Mouse (Mus musculus) myocyte (in vitro differentiated cells): Measurements from ENCODE around the gene Sox5.

Experiments used
- E2F4 ChIP-seq: IDR thresholded peaks from one replicate; pipeline ENCODE4 v1.6.1; 2011; ENCODE audit warnings: mild to moderate bottlenecking, control low read depth, moderate library complexity; ENCODE audit not compliant: insufficient read depth
- MAX ChIP-seq: IDR thresholded peaks from one replicate; pipeline ENCODE4 v1.6.1; 2011; ENCODE audit warnings: low read depth, mild to moderate bottlenecking, control low read depth
- MYOD1 ChIP-seq, 3 experiments: IDR thresholded peaks; one replicate each; pipeline ENCODE4 v1.6.1; 2011; ENCODE audit warnings: control low read depth in 2 of 3, low read depth in 2 of 3, mild to moderate bottlenecking in 2 of 3, moderate library complexity in 1 of 3; ENCODE audit not compliant: insufficient read length in 2 of 3, control insufficient read depth in 1 of 3
- MYOG ChIP-seq, 3 experiments: IDR thresholded peaks; one replicate each; pipeline ENCODE4 v1.6.1; 2011; ENCODE audit warnings: control low read depth in 2 of 3, low read depth in 2 of 3, mild to moderate bottlenecking in 2 of 3; ENCODE audit not compliant: insufficient read length in 2 of 3, control insufficient read depth in 1 of 3, insufficient read depth in 1 of 3
- POLR2A ChIP-seq: IDR thresholded peaks from one replicate; pipeline ENCODE4 v1.6.1; 2011; ENCODE audit warnings: low read depth, mild to moderate bottlenecking, control low read depth, moderate library complexity; ENCODE audit not compliant: insufficient read length
- REST ChIP-seq: IDR thresholded peaks from one replicate; pipeline ENCODE4 v1.6.1; 2011; ENCODE audit warnings: mild to moderate bottlenecking, control low read depth, moderate library complexity; ENCODE audit not compliant: insufficient read depth, insufficient read length

DNA sequence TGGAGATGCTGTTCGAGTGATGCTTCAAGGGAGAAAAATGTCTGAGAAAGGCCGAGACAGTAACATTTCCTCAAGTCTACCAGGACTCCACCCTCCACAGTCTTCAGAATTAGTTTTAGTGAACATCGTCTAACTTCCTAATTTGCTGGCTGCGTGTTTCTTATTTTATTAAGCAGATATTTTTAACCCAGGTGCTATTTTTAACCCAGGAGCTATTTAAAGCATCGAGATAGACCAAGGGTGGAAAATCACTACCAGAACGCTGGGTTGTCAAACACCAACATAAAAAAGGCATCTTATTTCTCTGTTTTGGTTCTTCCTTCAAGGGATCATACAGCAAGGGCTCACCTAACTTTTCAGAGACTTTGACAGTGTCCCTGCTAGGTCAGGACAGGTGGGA, 39.2 kb upstream of the Sox5 start:
- TF ChIP-seq POLR2A (no peak), E2F4 (no peak), MAX (no peak), MYOG (IDR thresholded peaks at IDR 0.05; ENCODE audit: control insufficient read depth in 1 of 3, insufficient read depth in 1 of 3, insufficient read length in 2 of 3, low read depth in 2 of 3) (no peak), REST (no peak), MYOD1 (IDR thresholded peaks at IDR 0.05; ENCODE audit: control insufficient read depth in 1 of 3, insufficient read length in 2 of 3, low read depth in 2 of 3) (no peak)
